Mouse (Mus musculus): ENCODE results near the gene Kmt2a. TPM values are rescaled to one million over a fixed set of nuclear protein-coding genes. Genes with fewer than 3 reads are reported as not detected.
A peak's percentile ranks its signal among the peaks of the same experiment; 100 is the strongest.

The Kmt2a gene
- total and polyA plus RNA-seq, 3 experiments = 6.3 to 143 (median 10.0) TPM

GRCm38 (mm10) chr9:44805536-44805935 is 75.6 kb downstream of the Kmt2a start:
- H3K4me3 ChIP-seq (ENCODE audit: low read depth, low read length) = no peak overlapping the region
- peaks cover 6% of the 10 kb centered on the region for H3K27me3 ChIP-seq (ENCODE audit: insufficient read depth, low read length)
- ATAC-seq (ENCODE audit: extremely low read depth, insufficient number of reproducible peaks, low FRiP score, poor library complexity, severe bottlenecking) (no peak), DNase-seq (ENCODE audit: low spot score) (no peak)
- H3K4me1 ChIP-seq (ENCODE audit: insufficient read depth, low read depth, low read length) = peaks cover 5% of the 10 kb centered on the region
- H3K9me3 ChIP-seq (replicated peaks) = no peaks in the 10 kb centered on the region
- H3K36me3 ChIP-seq (replicated peaks) = peaks cover 65% of the 10 kb centered on the region
- TF ChIP-seq TAL1 (conservative IDR thresholded peaks at IDR 0.05; ENCODE audit: low read depth, low read length) (no peak), GATA1 (IDR thresholded peaks at IDR 0.05; ENCODE audit: borderline replicate concordance, low read length) (no peak), POLR2AphosphoS5 (IDR thresholded peaks at IDR 0.05; ENCODE audit: insufficient replicate concordance, low read depth, low read length) (no peak), CTCF (IDR thresholded peaks at IDR 0.05; ENCODE audit: low read depth, low read length) (no peak), GATA2 (IDR thresholded peaks at IDR 0.05; ENCODE audit: borderline replicate concordance, low read depth, low read length) (no peak)

- no peak for ATAC-seq (ENCODE audit: extremely low read depth, insufficient number of reproducible peaks, low FRiP score, poor library complexity, severe bottlenecking)
- DNase-seq (ENCODE audit: low spot score) = no peak
- TF ChIP-seq CTCF (IDR thresholded peaks at IDR 0.05; ENCODE audit: low read depth, low read length) (no peak), GATA1 (IDR thresholded peaks at IDR 0.05; ENCODE audit: borderline replicate concordance, low read length) (no peak), GATA2 (IDR thresholded peaks at IDR 0.05; ENCODE audit: borderline replicate concordance, low read depth, low read length) (no peak), POLR2AphosphoS5 (IDR thresholded peaks at IDR 0.05; ENCODE audit: insufficient replicate concordance, low read depth, low read length) (no peak), TAL1 (conservative IDR thresholded peaks at IDR 0.05; ENCODE audit: low read depth, low read length) (no peak)
- Histone ChIP-seq H3K4me3 (ENCODE audit: low read depth, low read length) (no peak overlapping the region), H3K27me3 (ENCODE audit: insufficient read depth, low read length) (peaks cover 14% of the 10 kb centered on the region), H3K36me3 (replicated peaks) (peaks cover 56% of the 10 kb centered on the region), H3K4me1 (ENCODE audit: insufficient read depth, low read depth, low read length) (peaks cover 9% of the 10 kb centered on the region), H3K9me3 (replicated peaks) (no peaks in the 10 kb centered on the region)
Measured at GRCm38 (mm10) chr9:44804678-44805077, 76.4 kb downstream of the Kmt2a start.

GRCm38 (mm10) chr9:44802808-44803450 is 78.2 kb downstream of the Kmt2a start, which contains the start of gene Ttc36:
TSS of gene Ttc36 (minus strand) at chr9:44803072.
- H3K27me3 ChIP-seq (ENCODE audit: insufficient read depth, low read length) = peaks cover 28% of the 10 kb centered on the region
- no peaks in the 10 kb centered on the region for H3K9me3 ChIP-seq (replicated peaks)
- ATAC-seq (ENCODE audit: extremely low read depth, insufficient number of reproducible peaks, low FRiP score, poor library complexity, severe bottlenecking) = no peak
- peaks cover 39% of the 10 kb centered on the region for H3K36me3 ChIP-seq (replicated peaks)
- no peak for DNase-seq (ENCODE audit: low spot score)
- peaks cover 26% of the 10 kb centered on the region for H3K4me1 ChIP-seq (ENCODE audit: insufficient read depth, low read depth, low read length)
- no peak within 1 kb of the TSS for H3K4me3 ChIP-seq (ENCODE audit: low read depth, low read length)
- no peak for TF ChIP-seq GATA1 (IDR thresholded peaks at IDR 0.05; ENCODE audit: borderline replicate concordance, low read length)
- TF ChIP-seq TAL1 (conservative IDR thresholded peaks at IDR 0.05; ENCODE audit: low read depth, low read length) = no peak
- TF ChIP-seq CTCF (IDR thresholded peaks at IDR 0.05; ENCODE audit: low read depth, low read length) = no peak
- TF ChIP-seq GATA2 (IDR thresholded peaks at IDR 0.05; ENCODE audit: borderline replicate concordance, low read depth, low read length) = no peak
- no peak for TF ChIP-seq POLR2AphosphoS5 (IDR thresholded peaks at IDR 0.05; ENCODE audit: insufficient replicate concordance, low read depth, low read length)

DNA sequence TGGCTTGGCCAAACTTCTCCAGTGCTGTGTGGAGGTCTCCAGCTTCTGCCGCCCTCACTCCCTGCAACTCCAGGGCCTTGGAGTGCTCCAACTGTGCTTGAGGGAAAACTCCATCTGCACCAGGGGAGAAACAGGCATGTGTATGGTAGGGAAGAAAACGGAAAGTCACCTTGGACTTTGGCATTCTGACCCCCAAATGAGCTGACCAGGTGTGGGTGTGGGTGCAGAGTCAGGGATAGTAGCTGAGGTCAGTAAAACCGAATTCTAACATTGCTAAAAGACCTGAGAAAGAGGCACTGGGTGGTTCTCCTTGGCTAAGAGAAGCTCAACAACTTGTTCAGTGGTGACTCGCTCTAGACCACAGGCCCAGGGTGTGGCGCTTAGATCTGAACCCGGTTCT is 79.4 kb downstream of the Kmt2a start:
- ATAC-seq (ENCODE audit: extremely low read depth, insufficient number of reproducible peaks, low FRiP score, poor library complexity, severe bottlenecking) = no peak
- no peak for DNase-seq (ENCODE audit: low spot score)
- no peak overlapping the region for H3K4me3 ChIP-seq (ENCODE audit: low read depth, low read length)
- H3K4me1 ChIP-seq (ENCODE audit: insufficient read depth, low read depth, low read length) = peaks cover 26% of the 10 kb centered on the region
- peaks cover 26% of the 10 kb centered on the region for H3K36me3 ChIP-seq (replicated peaks)
- no peaks in the 10 kb centered on the region for H3K9me3 ChIP-seq (replicated peaks)
- no peak for TF ChIP-seq CTCF (IDR thresholded peaks at IDR 0.05; ENCODE audit: low read depth, low read length)
- TF ChIP-seq GATA1 (IDR thresholded peaks at IDR 0.05; ENCODE audit: borderline replicate concordance, low read length) = no peak
- no peak for TF ChIP-seq TAL1 (conservative IDR thresholded peaks at IDR 0.05; ENCODE audit: low read depth, low read length)
- TF ChIP-seq POLR2AphosphoS5 (IDR thresholded peaks at IDR 0.05; ENCODE audit: insufficient replicate concordance, low read depth, low read length) = no peak
- no peak for TF ChIP-seq GATA2 (IDR thresholded peaks at IDR 0.05; ENCODE audit: borderline replicate concordance, low read depth, low read length)
- H3K27me3 ChIP-seq (ENCODE audit: insufficient read depth, low read length) = peaks cover 30% of the 10 kb centered on the region

- Histone ChIP-seq H3K27me3 (ENCODE audit: insufficient read depth, low read length) (peaks cover 44% of the 10 kb centered on the region), H3K4me1 (ENCODE audit: insufficient read depth, low read depth, low read length) (peaks cover 26% of the 10 kb centered on the region), H3K4me3 (ENCODE audit: low read depth, low read length) (peak overlapping the region; percentile 76), H3K36me3 (replicated peaks) (peaks cover 10% of the 10 kb centered on the region), H3K9me3 (replicated peaks) (no peaks in the 10 kb centered on the region)
- TF ChIP-seq GATA1 (IDR thresholded peaks at IDR 0.05; ENCODE audit: borderline replicate concordance, low read length) (no peak), GATA2 (IDR thresholded peaks at IDR 0.05; ENCODE audit: borderline replicate concordance, low read depth, low read length) (no peak), TAL1 (conservative IDR thresholded peaks at IDR 0.05; ENCODE audit: low read depth, low read length) (no peak), POLR2AphosphoS5 (IDR thresholded peaks at IDR 0.05; ENCODE audit: insufficient replicate concordance, low read depth, low read length) (no peak), CTCF (IDR thresholded peaks at IDR 0.05; ENCODE audit: low read depth, low read length) (no peak)
- no peak for DNase-seq (ENCODE audit: low spot score)
- ATAC-seq (ENCODE audit: extremely low read depth, insufficient number of reproducible peaks, low FRiP score, poor library complexity, severe bottlenecking) = no peak
Measured at GRCm38 (mm10) chr9:44799958-44800324, 81.2 kb downstream of the Kmt2a start.

DNA sequence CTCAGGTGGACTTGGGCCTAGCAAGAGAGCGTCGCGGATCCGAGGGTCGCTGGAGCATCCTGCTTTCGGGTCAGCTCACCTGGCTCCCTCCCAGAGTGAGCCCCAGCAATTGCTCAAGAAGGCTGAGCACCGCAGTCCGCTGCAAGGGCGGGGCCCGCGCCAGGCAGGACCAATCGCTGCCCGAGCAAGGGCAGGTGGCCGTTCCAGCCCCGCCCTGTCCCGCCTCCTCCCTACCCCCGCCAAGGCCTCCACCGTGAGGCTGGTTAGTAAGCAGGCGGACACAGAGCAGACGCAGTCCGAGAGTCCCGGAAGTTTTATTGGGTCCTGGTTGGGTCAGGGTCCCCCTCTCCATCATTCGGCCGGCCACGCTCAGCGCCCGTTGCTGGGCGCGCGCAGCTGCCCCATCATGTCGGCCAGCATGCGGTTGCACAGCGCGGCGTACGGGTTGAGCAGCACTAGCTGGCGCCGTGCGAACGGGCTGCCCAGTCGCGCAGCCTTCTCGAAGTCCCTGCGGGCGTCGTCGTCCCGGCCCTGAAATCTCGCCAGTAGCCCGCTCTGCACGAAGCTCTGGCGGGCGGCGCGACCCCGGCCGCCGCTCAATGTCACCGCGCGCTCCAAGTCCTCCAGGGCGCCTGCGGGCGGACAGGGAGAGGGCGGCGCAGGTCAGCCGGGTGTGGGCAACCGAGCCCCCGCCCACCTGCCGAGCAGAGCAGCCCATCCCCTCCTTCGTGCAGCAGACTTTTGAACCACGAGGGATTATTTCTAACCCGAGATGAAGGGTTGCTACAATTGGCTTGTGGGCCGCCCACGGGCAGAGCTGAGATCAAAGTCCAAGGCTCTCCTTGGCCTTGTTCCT is 81.8 kb downstream of the Kmt2a start, which contains the start of gene Tmem25:
Gene Tmem25, minus strand, starts transcription at position 206 of the 856 bp plus-strand sequence.
- Histone ChIP-seq H3K4me3 (ENCODE audit: low read depth, low read length) (peak within 1 kb of the TSS; percentile 76), H3K4me1 (ENCODE audit: insufficient read depth, low read depth, low read length) (peaks cover 26% of the 10 kb centered on the region), H3K36me3 (replicated peaks) (peaks cover 6% of the 10 kb centered on the region), H3K27me3 (ENCODE audit: insufficient read depth, low read length) (peaks cover 50% of the 10 kb centered on the region), H3K9me3 (replicated peaks) (no peaks in the 10 kb centered on the region)
- ATAC-seq (ENCODE audit: extremely low read depth, insufficient number of reproducible peaks, low FRiP score, poor library complexity, severe bottlenecking) (peak; percentile 77), DNase-seq (ENCODE audit: low spot score) (peak; percentile 85)
- TF ChIP-seq GATA2 (IDR thresholded peaks at IDR 0.05; ENCODE audit: borderline replicate concordance, low read depth, low read length) (no peak), GATA1 (IDR thresholded peaks at IDR 0.05; ENCODE audit: borderline replicate concordance, low read length) (no peak), POLR2AphosphoS5 (IDR thresholded peaks at IDR 0.05; ENCODE audit: insufficient replicate concordance, low read depth, low read length) (no peak), CTCF (IDR thresholded peaks at IDR 0.05; ENCODE audit: low read depth, low read length) (no peak), TAL1 (conservative IDR thresholded peaks at IDR 0.05; ENCODE audit: low read depth, low read length) (no peak)

All from G1E (cell line).